Mouse (Mus musculus) stomach, postnatal 0 days (tissue): Measurements from ENCODE around the gene Ell.

Source experiments
- CTCF ChIP-seq: IDR thresholded peaks from 2 replicates; pipeline ENCODE4 v1.5.1; 2016; ENCODE audit warnings: antibody characterized with exemption, low read depth, mild to moderate bottlenecking, moderate library complexity
- EP300 ChIP-seq: optimal IDR thresholded peaks from 2 replicates; pipeline ENCODE3; 2016; ENCODE audit warnings: antibody characterized with exemption

GRCm38 (mm10) chr8:70495771-70496062 lies 43.5 kb upstream of the Ell start:
- no peak for TF ChIP-seq CTCF
- TF ChIP-seq EP300, result no peak
